Mouse (Mus musculus) brown adipose tissue, adult 24 weeks (tissue): ENCODE measurements around the gene Fbxw13. TPM values are rescaled to one million over a fixed set of nuclear protein-coding genes. Genes with fewer than 3 reads are reported as not detected.
"Not testable (repeated sequence)": the region's sequence is repeated elsewhere in the genome, so short reads cannot be mapped to it uniquely, and the experiment has no call there.

Source experiments
- H3K27ac ChIP-seq: fragments of 200-500 bp; replicated peaks from 2 replicates; pipeline ENCODE4 v1.5.1; 2012; ENCODE audit warnings: low read depth, mild to moderate bottlenecking, low read length
- H3K4me1 ChIP-seq: fragments of 200-500 bp; 2 replicates; pipeline ENCODE4 v1.6.1; 2012; ENCODE audit warnings: low read length, mixed read lengths; ENCODE audit not compliant: control insufficient read depth, insufficient read depth, insufficient read length
- H3K4me3 ChIP-seq: fragments of 200-500 bp; 2 replicates; pipeline ENCODE4 v1.5.1; 2012; ENCODE audit warnings: low read depth, mild to moderate bottlenecking, low read length, moderate library complexity; ENCODE audit not compliant: insufficient read depth
- polyA plus RNA-seq: library from polyadenylated mRNA; stranded (reverse); fragments of >200 nt; gene quantifications from 2 replicates; pipeline ENCODE4 v1.2.4, GENCODE M21; 2012; ENCODE audit not compliant: missing spikeins, insufficient read depth, insufficient read length

Fbxw13 gene
- polyA plus RNA-seq = not detected in 2 replicates

- H3K4me3 ChIP-seq, H3K4me1 ChIP-seq, H3K27ac ChIP-seq: not testable (repeated sequence)
Observed at GRCm38 (mm10) chr9:109195875-109196274, at the start of gene Fbxw13. Fbxw13 (minus strand) TSS chr9:109195975.

- no peak within 1 kb of the TSS for H3K27ac ChIP-seq
- no peaks in the 10 kb centered on the region for H3K4me1 ChIP-seq
- no peak within 1 kb of the TSS for H3K4me3 ChIP-seq
Observed at GRCm38 (mm10) chr9:109234654-109235053, 38.9 kb upstream of the Fbxw13 start, which contains the start of gene Fbxw20. Fbxw20 (minus strand) TSS chr9:109234754.

GRCm38 (mm10) chr9:109218449-109218848, 22.7 kb upstream of the Fbxw13 start:
- H3K4me1 ChIP-seq = no peaks in the 10 kb centered on the region

GRCm38 (mm10) chr9:109201347-109201746, 5.6 kb upstream of the Fbxw13 start:
- not testable (repeated sequence) for H3K27ac ChIP-seq, H3K4me1 ChIP-seq, H3K4me3 ChIP-seq

More at GRCm38 (mm10) chr9:109218449-109218848, 22.7 kb upstream of the Fbxw13 start:
- Histone ChIP-seq H3K4me3 (no peak overlapping the region), H3K27ac (no peak overlapping the region)

- no peak overlapping the region for H3K4me3 ChIP-seq
- no peaks in the 10 kb centered on the region for H3K4me1 ChIP-seq
- no peak overlapping the region; the same call in 1 of the 2 replicates for H3K27ac ChIP-seq
Observed at GRCm38 (mm10) chr9:109200349-109200748, 4.6 kb upstream of the Fbxw13 start.

GRCm38 (mm10) chr9:109199353-109199752, 3.6 kb upstream of the Fbxw13 start:
- no peak overlapping the region for H3K4me3 ChIP-seq
- H3K27ac ChIP-seq = no peak overlapping the region
- no peaks in the 10 kb centered on the region for H3K4me1 ChIP-seq

- Histone ChIP-seq H3K4me3 (no peak overlapping the region), H3K4me1 (no peaks in the 10 kb centered on the region), H3K27ac (no peak overlapping the region)
Observed at GRCm38 (mm10) chr9:109177208-109177607, 18.6 kb downstream of the Fbxw13 start.

GRCm38 (mm10) chr9:109176301-109176700, 19.5 kb downstream of the Fbxw13 start:
- Histone ChIP-seq H3K4me1 (no peaks in the 10 kb centered on the region), H3K27ac (no peak overlapping the region), H3K4me3 (no peak overlapping the region)

- H3K4me1 ChIP-seq = no peaks in the 10 kb centered on the region
- H3K27ac ChIP-seq = no peak overlapping the region
- H3K4me3 ChIP-seq = no peak overlapping the region
Observed at GRCm38 (mm10) chr9:109167316-109167715, 28.5 kb downstream of the Fbxw13 start.

- Histone ChIP-seq H3K27ac (no peak within 1 kb of the TSS), H3K4me1 (no peaks in the 10 kb centered on the region), H3K4me3 (no peak within 1 kb of the TSS)
Observed at GRCm38 (mm10) chr9:109161941-109162340, 33.8 kb downstream of the Fbxw13 start, which contains the start of gene Fbxw21. Fbxw21 (minus strand) TSS chr9:109162041.

GRCm38 (mm10) chr9:109140414-109140813, 55.4 kb downstream of the Fbxw13 start:
- H3K4me3 ChIP-seq, H3K27ac ChIP-seq, H3K4me1 ChIP-seq: not testable (repeated sequence)

- Histone ChIP-seq H3K4me3 (no peak overlapping the region), H3K4me1 (no peaks in the 10 kb centered on the region), H3K27ac (no peak overlapping the region)
Observed at GRCm38 (mm10) chr9:109130076-109130475, 65.7 kb downstream of the Fbxw13 start.

Other genes with a start within 250 kb of the Fbxw13 start
- 0.21 and 1.1 TPM in 2 replicates for gene Col7a1, start 242.4 kb downstream of the Fbxw13 start, polyA plus RNA-seq
- not detected in 2 replicates for gene Ucn2, start 210.0 kb downstream of the Fbxw13 start, polyA plus RNA-seq
- 3.4 and 3.8 TPM in 2 replicates for gene Pfkfb4, start 204.2 kb downstream of the Fbxw13 start, polyA plus RNA-seq
- gene Shisa5, start 157.4 kb downstream of the Fbxw13 start, polyA plus RNA-seq = 30.4 and 48.6 TPM in 2 replicates
- 6.6 and 16.6 TPM in 2 replicates for gene Trex1, start 136.2 kb downstream of the Fbxw13 start, polyA plus RNA-seq
- gene Atrip, start 121.9 kb downstream of the Fbxw13 start, polyA plus RNA-seq = 3.6 and 4.8 TPM in 2 replicates
- 10.8 and 14.4 TPM in 2 replicates for gene Ccdc51, start 113.5 kb downstream of the Fbxw13 start, polyA plus RNA-seq
- gene Tma7, start 113.4 kb downstream of the Fbxw13 start, polyA plus RNA-seq = 232 and 572 TPM in 2 replicates
- gene Plxnb1, start 100.6 kb downstream of the Fbxw13 start, polyA plus RNA-seq = not detected in 2 replicates
- not detected in 2 replicates for gene Fbxw21, start 33.9 kb downstream of the Fbxw13 start, polyA plus RNA-seq
- gene Fbxw20, start 38.8 kb upstream of the Fbxw13 start, polyA plus RNA-seq = not detected in 2 replicates
- gene Fbxw14, start 91.7 kb upstream of the Fbxw13 start, polyA plus RNA-seq = not detected in 2 replicates
- gene Fbxw28, start 143.7 kb upstream of the Fbxw13 start, polyA plus RNA-seq = not detected in 2 replicates
- not detected in 2 replicates for gene Fbxw22, start 208.3 kb upstream of the Fbxw13 start, polyA plus RNA-seq